Mouse (Mus musculus): ENCODE results near the gene Hddc3. TPM values are rescaled to one million over a fixed set of nuclear protein-coding genes. Genes with fewer than 3 reads are reported as not detected.
A peak's percentile ranks its signal among the peaks of the same experiment; 100 is the strongest.
"Not testable (repeated sequence)": the region's sequence is repeated elsewhere in the genome, so short reads cannot be mapped to it uniquely, and the experiment has no call there.

Gene Hddc3
- total RNA-seq, 2 experiments from 2014 or later, result 40.9 to 42.1 TPM

GRCm38 (mm10) chr7:80369967-80370431 is 27.1 kb downstream of the Hddc3 start:
- no peak for DNase-seq

DNA sequence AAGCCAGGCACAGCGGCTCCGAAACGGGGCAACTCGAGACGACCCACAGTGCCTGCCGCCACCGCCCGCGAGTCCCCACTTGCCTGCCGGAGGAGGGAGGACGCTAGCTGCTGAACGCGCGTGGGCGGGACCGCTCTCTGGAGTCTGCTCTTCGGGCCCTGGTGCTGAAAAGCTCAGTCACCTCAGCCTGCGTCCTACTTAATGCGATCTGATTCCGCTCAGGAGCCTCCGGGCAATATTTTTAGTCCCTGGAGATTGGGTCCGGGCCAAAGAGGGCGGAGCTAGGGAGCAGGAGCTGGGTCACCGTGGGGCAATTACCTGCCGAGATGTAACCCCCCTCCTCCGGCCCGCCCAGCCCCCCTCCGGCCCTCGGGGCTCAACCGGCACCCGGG is 27.7 kb downstream of the Hddc3 start:
- peak; percentile 85 for DNase-seq

GRCm38 (mm10) chr7:80371041-80371751 is 28.3 kb downstream of the Hddc3 start, which contains the start of gene Man2a2:
TSS of gene Man2a2 (minus strand) at chr7:80371375.
- DNase-seq, result peak; percentile 92

DNA sequence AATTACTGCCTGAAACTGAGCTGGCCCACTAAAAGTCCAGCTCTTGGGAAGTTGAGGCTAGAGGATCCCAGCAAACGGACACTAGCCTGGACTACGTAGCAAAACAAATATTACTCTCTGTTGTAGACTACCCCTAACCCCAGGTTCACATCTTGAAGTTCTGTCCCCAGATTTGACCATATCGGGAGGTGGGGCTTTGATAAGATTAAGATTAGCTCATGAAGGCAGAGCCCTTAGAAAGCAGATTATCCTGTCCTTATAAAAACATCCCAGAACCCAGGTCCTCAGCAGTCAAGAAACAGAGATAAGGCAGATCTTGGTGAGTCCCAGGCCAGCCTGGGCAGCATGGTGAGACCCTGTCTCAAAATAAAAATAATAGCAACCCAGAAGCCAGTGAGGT is 29.3 kb downstream of the Hddc3 start:
- DNase-seq, result no peak

DNA sequence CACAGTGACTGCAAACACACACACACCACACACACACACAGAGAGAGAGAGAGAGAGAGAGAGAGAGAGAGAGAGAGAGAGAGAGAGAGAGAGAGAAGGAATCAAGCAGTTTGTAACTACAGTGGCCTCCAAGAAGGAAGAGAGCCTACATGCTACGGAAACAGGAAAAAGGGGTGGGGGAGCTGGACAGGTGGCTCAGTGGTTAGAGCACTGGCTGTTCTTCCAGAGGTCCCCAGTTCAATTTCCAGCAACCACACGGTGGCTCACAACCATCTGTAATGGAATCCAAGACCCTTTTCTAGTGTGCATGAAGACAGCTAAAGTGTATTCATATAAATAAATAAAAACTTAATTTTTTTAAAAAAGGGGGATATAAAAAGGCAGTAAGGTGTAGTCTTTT is 29.8 kb downstream of the Hddc3 start:
- no peak for DNase-seq

GRCm38 (mm10) chr7:80373352-80373751 is 30.4 kb downstream of the Hddc3 start:
- DNase-seq, result no peak

DNA sequence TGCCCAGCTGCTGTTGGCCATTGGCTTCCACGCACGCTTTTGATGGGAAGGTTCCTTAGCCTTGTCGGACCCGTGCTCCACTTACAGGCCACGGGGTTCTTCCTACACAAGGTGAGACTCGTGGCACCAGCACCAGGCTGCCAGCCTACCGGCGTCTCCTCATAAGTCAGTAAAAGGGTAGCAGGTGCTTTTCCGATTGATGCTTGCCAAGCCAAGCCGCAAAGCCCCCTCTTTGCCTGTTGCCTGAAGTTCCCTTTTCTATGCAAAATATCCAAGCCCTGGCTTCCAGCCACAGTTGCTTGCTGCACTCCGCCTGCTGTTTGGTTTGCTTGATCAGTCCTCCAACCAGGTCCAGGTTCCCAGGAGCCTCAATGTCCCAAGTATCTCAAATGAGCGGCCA is 30.9 kb downstream of the Hddc3 start:
- no peak for DNase-seq

DNA sequence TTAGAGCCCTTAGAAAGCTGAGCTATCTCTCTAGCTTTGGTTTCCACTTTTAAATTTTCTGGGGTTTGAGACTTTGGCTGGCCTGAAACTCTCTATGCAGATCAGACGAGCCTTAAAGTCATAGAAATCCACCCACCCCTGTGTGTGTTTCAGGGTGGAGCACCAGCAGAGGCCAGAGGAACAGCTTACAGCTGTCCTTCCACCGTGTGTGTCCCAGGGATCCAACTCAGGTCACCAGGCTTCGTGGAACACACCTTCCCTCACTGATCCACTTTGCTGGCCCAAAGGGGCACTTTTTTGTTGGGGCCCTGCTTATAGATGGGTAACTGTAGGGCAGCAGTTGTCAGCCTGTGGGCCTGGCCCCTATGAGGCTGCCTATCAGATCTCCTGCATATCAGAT is 31.4 kb downstream of the Hddc3 start:
- DNase-seq, result no peak

GRCm38 (mm10) chr7:80374733-80375132 is 31.8 kb downstream of the Hddc3 start:
- DNase-seq, result no peak

DNA sequence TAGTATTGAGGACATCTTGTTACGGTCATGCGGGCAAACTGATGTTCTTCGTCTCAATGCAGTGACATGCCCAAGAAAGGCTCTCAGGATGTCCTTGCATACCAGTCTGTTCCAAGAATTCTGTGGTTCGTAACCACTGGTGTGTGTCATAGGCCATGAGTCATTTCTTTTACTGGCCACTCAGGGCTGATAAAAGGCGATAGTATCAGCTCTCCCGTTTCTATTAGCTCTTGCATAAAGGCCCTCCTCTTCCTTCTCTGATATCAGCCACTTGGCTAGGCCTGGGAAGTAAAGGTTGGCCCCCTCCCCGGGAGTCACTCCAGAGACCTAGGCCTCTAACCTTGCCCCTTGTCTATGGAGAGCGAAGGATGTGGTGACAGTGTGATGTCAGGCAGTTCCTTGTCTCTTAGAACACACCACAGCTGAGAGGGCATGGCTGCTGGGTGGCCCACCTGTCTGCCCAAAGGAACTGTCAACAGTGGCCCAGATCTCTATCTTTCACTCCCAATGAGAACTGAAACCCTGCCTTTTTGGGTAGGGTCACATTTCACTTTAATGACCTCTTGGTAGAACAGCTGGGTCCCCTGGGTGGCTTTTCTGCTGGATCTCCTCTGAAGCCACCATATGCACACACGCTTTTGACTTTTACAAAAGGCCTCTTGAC is 32.6 kb downstream of the Hddc3 start:
- DNase-seq, result no peak

- DNase-seq, result no peak
These were observed 33.3 kb downstream of the Hddc3 start for GRCm38 (mm10) chr7:80376192-80376591.

DNA sequence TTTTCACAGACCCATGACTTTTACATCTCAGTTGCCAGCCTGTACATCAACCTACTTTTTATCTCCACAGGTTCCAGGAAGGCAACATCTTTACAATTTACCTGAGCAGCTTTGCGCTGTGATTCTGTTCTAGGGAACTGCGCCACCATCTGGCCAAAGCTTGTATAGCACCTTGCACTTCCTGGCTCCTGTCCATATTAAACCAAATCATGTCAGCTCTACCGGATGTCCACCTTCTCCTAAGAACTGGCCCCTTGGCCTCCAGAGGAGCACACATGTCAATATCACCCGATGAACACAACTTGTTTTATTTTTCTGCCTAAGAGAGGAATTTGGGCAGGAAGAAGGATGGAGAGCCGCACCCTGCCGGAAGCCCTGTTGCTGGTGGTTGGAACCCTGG is 34.6 kb downstream of the Hddc3 start:
- peak; percentile 81 for DNase-seq

- DNase-seq, result peak; percentile 47
These were observed 36.6 kb downstream of the Hddc3 start for GRCm38 (mm10) chr7:80379531-80379930.

GRCm38 (mm10) chr7:80382919-80383318 is 40.0 kb downstream of the Hddc3 start:
- no peak for DNase-seq

DNA sequence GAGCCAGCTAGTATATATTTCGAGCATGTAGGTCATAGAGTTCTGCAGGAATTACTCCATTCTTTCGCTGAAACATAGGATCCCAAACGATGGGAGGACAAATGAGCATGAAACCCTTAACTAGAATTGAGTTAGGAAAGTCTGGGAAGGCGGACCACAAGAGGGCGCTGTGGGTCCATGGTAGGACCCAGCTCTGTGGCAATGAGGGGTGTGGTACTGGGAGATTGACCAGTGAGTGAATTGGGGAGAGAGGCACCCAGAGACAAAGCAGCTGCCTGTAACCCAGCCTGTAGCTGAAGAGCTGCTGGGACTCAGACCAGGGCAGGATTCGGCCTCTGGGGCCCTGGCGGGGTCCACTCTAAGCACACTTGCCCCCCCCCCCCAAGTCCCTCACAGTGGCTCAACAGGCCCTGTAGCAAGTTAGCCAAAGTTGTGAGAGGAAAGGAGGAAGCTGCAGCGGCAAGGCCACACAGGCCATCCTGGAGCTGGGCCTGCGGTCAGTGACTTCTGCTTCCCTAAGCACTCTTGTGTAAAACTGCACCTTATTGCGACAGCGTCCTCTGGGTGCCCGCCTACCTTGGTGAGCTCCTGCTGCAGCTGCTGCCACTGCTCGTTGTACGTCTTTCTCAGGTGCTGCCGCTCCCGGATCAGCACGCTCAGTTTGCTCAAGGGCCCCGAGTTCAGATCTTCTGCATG is 43.5 kb downstream of the Hddc3 start:
- peak; percentile 96 for DNase-seq

- DNase-seq, result no peak
These were observed 44.2 kb downstream of the Hddc3 start for GRCm38 (mm10) chr7:80387033-80387632.

GRCm38 (mm10) chr7:80387633-80388543 is 45.0 kb downstream of the Hddc3 start, which contains the start of gene Fes:
TSS of gene Fes (minus strand) at chr7:80387946.
- DNase-seq, result peak; percentile 80

DNA sequence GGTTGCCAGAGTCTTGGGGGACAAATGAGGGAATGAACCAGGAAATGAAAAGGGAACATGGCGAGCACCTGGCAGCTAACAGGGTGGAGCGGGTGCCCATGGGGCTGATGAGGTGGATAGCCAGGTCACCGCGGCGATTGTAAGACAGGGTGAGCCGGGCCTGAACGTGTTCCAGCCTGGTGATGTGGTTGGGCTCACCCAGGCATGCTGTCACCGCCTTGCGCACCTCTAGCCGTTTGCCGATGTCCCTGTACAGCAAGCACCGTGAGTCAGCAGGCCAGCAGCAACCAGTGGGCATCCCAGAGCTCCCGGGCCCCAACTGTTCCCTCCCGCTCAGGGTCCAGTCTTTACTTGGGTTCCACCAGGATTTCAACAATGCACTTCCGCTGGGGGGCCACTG is 49.2 kb downstream of the Hddc3 start:
- DNase-seq, result no peak

- no peak for DNase-seq
These were observed 51.7 kb downstream of the Hddc3 start for GRCm38 (mm10) chr7:80394600-80394999.

DNA sequence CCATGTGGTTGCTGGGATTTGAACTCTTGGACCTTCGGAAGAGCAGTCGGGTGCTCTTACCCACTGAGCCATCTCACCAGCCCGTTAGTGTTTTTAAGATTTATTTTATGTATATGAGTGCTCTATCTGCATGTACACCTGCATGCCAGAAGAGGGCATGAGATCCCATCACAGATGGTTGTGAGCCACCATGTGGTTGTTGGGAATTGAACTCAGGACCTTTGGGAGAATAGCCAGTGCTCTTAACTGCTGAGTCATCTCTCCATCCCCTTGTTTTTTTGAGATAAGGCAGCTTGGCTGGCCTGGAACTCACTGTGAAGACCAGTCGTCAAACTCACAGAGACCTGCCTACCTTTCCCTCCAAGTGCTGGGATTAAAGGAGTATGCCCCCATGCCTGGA is 53.5 kb downstream of the Hddc3 start:
- not testable (repeated sequence) for DNase-seq

- DNase-seq, result no peak
These were observed 55.1 kb downstream of the Hddc3 start for GRCm38 (mm10) chr7:80397986-80398385.

Measured in heart, postnatal 4 days (tissue).